Mouse (Mus musculus): ENCODE measurements at regions not wholly inside any gene's neighbourhood (a gene's known extent, or its start where the extent isn't known, plus 50 kb on each side); places are given as distances from the start of the nearest gene placed in this dataset.
"Not testable (repeated sequence)": the region's sequence is repeated elsewhere in the genome, so short reads cannot be mapped to it uniquely, and the experiment has no call there.

- no peak for DNase-seq
Observed at GRCm38 (mm10) chr8:39218716-39219115, 1456.2 kb upstream of the Adam24 start.

DNA sequence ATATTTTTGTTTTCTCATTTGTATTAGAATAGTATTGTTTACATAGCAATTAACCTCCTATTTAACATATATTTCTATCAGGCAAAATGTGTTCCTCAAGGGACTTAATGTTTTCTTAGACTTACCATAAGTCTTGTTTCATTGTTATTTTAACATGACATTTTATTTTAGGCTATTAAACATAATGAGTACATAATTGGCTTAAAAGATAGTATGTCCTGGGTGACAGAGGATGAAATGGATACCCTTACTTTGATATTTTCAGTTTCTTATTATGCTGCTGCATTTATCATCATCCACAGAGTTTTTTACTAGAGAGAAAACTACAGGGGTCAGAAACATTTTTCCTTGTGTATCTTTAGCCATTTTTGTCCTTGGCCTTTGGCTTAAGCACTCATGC, 1447.6 kb upstream of the Adam24 start:
- DNase-seq: no peak

DNA sequence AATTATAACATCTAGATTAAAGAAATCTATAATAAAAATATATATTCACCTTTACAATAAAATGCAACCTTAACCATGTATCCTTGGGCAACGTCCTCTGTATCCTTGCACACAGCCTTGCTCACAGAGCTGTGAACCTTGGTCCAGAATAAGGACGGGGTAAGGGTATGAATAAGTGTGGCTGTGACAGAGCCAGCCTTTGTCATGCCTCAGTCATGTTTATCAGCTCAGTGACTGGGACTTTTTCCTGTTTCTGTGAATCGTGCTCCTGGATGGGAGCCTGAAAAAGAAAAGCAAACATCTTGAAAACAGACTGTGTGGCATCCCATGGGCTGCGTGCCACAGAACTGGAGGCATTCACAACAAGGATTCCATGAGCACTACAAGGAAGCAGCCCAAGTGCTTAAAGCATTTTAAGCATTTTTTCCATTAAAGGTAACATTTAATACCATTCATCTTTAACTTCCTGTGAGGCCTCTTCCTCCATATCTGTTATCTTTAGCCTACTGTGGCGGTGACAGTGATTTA, 1405.8 kb upstream of the Adam24 start:
- peak; percentile 65 for DNase-seq

DNA sequence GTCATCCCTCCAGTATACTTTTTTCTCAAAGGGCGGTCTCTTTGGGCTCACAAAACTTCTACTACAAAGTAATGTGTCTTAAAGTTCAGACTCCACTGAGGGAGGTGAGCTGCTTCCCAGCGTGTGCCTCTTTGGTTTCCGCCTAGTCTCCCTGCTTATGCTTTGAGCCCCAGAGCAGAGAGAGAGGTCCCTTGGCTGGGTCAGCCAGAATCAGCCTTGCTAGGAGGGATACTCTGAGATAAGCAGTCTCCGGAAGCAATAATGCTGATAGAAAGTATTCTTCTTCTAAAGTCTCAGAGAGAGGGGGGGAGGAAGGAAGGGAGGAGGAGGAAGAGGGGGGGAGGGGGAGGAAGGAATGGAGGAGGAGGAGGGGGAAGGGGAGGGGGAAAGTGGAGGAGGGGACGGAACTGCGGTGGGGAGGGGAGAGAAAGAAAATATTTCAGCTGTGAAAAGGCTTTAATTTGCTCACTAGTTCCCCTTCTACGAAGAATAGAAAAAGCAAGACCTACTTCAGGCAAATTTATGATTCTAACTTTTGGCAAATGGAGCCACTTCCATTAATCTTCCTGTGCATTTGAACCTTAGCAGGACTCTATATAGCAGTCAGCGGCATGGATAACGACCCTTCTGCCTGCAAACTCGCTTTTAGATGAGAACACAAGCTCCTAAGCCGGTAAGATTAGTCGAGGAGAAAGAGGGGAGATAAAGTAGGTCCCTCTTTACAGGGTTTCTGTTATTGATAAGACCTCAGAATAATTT, 1377.2 kb upstream of the Adam24 start:
- no peak for DNase-seq

- DNase-seq: no peak
Observed at GRCm38 (mm10) chr8:39303742-39304336, 1371.0 kb upstream of the Adam24 start.

DNA sequence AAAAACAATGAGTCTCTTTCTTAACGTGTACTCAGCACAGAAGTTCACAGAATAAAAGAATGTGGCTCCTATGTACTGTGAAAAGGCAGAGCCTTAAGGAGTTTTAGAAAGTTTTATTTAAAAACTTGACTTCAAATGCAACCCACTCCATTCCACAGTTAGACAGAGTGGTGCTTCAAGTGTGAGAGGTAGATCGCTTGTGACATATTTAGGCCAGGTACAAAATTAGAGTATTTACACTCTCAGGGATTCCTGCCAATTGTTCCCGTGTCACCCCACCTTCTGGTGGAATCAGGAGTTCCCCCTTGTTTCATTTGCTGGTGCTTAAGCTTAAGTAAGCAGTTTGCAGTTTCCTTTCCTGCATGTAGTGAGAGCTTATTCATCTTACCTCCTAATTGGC, 1361.0 kb upstream of the Adam24 start:
- DNase-seq: no peak

- peak; percentile 11 for DNase-seq
Observed at GRCm38 (mm10) chr8:39315521-39316233, 1359.2 kb upstream of the Adam24 start.

GRCm38 (mm10) chr8:39316234-39316568, 1358.7 kb upstream of the Adam24 start:
- DNase-seq: no peak

GRCm38 (mm10) chr8:39329378-39329777, 1345.5 kb upstream of the Adam24 start:
- no peak for DNase-seq

GRCm38 (mm10) chr8:39344731-39345130, 1330.1 kb upstream of the Adam24 start:
- no peak for DNase-seq

DNA sequence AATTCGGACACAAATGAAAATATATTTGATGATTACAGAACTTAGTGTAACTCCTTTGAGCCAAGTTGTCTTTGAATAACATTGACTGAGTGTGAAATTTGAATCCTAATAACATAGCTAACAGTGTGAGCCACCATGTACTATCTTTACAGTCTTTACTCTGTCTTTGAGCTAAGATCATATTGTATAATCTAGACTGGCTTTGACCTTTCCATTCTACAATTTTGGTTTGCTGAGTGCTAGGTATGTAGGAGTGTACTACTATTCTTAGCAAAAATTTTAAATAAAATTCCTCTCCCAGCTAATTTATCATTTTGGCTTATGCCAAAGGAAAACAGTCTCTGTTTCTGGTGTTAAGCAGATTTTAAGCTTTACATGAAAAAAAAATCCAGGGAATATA, 1328.4 kb upstream of the Adam24 start:
- no peak for DNase-seq

- no peak for DNase-seq
Observed at GRCm38 (mm10) chr8:39348956-39349355, 1325.9 kb upstream of the Adam24 start.

DNA sequence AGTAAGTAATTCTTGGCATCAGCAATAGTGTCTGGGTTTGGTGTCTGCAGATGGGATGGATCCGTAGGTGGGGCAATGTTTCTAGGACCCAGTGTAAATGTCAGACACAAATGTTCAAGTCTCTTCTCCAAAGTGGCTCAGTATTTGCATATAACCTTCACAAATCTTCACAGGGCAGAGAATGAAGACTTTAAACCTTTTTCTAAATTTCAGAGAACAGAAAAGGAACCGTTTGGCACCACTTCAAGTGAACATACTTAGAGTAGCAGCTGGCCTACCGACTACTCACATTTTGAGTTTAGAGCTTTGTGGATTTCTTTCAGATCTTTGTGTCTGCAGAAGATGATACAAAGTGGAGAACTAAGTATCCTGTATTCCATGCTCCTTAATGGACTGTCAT, 1319.5 kb upstream of the Adam24 start:
- peak; percentile 38 for DNase-seq

DNA sequence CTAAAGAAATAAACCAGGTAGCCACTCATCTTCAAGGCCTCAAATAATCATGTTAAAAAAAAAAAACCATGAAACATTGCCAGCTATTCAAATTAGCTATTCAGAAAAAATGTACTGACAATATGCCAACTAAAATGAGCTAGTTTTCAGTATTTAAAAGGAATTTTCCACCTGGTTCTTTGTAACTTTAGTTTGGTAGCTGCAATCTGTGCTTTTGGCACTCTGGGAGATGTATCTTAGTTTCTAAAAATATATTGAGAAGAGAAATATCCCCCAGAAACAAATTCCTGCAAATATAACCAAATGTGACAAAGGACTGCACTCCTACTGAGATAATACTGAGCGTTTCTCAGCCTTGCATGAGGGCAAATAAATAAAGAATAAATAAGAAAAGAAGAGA, 1317.8 kb upstream of the Adam24 start:
- DNase-seq: peak; percentile 32

DNA sequence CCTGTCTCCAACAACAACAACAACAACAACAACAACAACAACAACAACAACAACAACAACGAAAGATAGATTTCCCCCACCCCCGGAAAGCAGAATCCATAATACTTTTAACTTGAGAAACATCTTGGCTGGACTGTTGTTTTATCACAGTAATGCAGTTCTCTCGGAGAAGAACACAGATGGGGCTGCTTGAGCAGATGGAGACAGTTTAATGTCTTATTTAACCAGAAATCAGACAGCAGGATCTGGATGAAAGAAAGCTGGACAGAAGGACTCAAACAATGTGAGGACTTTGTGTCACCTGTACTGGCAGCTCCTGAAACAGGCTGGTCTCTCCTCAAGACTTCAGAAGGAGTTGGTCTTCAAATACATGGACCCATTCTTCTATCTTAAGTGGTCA, 1317.0 kb upstream of the Adam24 start:
- DNase-seq: peak; percentile 36

- DNase-seq: not testable (repeated sequence)
Observed at GRCm38 (mm10) chr8:39366346-39366745, 1308.5 kb upstream of the Adam24 start.
